Mouse (Mus musculus): Measurements from ENCODE around the gene Slc5a2.

GRCm38 (mm10) chr7:128285060-128285459 lies 19.6 kb downstream of the Slc5a2 start:
- TF ChIP-seq POLR2A (IDR thresholded peaks at IDR 0.05; ENCODE audit: low read depth, low read length) = no peak
- no peak for TF ChIP-seq CTCF (IDR thresholded peaks at IDR 0.05; ENCODE audit: extremely low read depth, insufficient read depth, insufficient read length, insufficient replicate concordance)

Measured in spleen, adult 2 months (tissue).